Mouse (Mus musculus) CD4-positive, CD25-positive, alpha-beta regulatory T cell, adult 2 months (primary cell): ENCODE measurements around the gene E330021D16Rik.
"Not testable (repeated sequence)": the region's sequence is repeated elsewhere in the genome, so short reads cannot be mapped to it uniquely, and the experiment has no call there.

Source experiments
- DNase-seq: peaks from one replicate; pipeline ENCODE4 v3.0.0-alpha.2; 2012; ENCODE audit warnings: low read depth, low spot score

Gene E330021D16Rik

DNA sequence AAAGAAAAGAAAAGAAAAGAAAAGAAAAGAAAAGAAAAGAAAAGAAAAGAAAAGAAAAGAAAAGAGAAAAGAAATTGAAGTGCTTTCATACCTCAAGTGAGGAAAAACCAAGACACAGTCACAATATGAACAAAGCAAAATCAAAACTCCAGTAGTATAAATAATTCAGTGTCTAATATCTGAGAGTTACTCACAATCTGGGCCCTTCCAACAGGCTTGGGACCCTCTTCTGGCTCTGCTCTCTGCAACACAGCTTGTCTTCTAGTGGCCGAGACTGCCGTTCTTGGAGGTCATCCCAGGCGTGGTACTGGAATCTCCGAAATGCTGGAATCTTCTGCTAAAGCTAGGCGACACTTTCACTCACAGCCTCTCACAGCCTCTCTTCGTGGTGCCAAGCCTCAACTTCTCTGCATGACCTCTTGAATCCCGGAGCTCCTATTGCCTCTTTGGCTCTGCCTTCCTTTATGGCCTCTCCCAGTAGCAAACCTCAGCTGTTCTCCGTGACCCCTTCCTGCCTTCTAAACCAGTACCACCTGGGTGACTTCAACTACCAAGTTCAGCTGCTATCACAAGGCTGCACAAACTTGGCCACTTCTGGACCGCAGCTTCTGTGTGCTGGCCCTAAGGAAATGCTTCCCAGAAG is at the start of gene E330021D16Rik:
Gene E330021D16Rik, minus strand, starts transcription at position 437 of the 643 bp plus-strand sequence.
- peak; percentile 51 for DNase-seq

DNA sequence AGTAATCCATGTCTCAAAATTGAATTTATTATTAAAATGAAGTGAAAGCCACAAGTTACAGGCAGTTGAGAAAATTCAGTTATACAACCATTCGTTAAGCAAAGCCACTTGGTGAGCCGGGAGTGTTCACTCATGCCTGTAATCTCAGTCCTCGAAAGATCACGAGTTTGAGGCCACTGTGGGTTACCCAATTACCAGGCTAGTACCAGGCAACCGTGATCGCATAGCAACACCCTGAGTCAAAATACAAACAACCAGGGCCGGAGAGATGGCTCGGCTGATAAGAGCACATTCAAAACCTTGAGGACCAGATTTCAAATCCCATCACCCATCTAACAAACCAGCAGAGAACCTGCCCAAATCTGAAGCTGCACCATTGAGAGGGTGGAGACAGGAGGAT is 49.7 kb upstream of the E330021D16Rik start:
- DNase-seq, result peak; percentile 47

DNA sequence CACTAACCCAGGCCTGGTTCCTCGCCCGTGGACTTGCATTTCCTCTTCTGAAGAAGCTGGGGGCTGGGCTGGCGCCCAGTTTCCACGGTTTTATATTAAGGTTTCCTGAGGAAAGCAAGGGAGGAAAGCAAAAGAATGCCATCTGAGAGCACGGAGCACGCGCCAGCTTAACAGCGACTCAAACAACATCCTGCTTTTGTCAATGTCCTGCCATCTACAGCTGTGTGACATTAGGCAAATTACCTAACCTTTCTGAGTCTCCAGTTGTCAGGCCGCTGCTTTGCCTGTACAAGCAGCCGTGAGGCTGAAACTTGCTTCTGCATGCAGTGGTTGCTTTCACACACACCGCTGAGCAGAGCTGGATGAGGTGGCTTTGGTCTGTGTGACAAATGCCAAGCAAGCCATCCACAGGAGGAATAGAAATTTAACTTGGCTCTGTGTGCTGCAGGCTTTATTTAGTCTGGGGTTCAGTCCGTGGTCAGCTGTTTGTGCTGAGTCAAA is 48.8 kb upstream of the E330021D16Rik start:
- DNase-seq, result peak; percentile 65

DNA sequence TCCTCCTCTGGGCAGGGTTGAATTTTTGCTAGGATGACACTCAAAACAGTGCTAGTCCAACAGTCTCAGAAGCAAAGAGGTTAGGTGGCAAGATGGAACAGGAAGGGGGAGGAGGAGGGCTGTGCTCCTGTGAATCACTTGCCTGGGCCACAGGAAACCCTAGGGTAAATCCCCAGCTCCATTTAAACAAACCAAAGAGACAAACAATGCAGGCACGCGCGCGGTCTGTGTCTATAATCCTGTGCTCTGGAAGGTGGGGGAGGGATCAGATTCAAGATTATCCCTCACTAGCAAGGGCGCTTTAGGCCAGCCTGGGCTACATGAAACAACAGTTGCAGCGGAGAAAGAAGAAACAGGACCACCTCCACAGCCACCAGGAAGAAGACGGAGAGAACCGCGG is 48.1 kb upstream of the E330021D16Rik start:
- peak; percentile 83 for DNase-seq

DNA sequence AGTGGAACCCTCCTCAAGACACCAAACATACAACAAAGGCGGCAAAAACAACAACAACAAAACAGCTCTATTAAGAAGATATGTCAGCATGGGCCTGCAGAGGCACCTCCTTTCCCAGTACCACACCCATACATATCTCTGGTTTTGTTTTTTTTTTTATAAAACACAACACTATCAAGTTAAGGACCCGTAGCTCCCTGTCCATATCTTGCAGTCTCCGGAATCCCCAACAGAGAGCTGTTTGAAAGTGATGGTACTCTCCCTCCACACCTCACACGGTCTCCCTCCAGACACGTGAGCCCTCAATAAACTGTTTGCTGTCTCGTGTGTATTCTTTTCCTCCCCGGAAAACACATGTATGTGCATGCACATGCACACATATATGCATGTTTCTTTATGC is 43.8 kb upstream of the E330021D16Rik start:
- DNase-seq, result no peak

DNA sequence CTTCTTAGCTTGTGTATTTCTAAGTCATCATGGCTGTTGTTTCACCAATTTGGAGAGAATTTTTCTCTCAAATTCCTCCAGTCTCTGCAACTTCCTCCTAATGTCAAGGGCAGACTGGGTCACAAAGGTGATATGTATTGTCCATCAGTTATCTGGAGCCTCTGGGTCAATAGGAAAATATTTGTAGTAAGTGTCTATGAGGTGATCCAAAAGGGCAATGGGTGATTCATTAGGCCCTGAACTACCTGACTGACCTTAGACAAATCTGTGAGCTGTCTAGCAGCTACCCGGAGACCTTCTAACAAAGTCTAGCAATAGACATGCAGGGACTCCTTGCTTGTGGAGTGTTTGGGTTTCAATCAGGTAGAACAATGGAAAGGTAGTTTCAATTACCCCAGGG is 40.9 kb upstream of the E330021D16Rik start:
- DNase-seq, result no peak

DNA sequence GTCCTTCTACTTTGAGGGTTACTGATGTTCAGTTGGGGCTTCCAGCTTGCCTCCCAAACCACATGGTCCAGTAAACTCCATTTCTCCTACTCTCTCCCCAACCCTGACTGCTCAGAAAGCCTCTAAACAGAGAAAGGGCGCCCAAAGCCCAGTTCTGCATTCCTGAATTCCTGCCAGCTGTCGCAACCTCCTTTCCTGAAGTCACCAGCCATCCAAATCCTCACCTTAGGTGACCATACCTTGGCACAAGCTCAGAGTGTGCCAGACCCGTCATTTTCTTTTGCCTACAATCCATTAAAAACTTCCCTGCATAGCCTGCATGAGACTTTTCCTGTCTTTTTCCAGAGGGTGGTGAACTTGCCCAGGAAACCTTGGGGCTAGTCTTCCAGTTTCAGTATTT is 40.3 kb upstream of the E330021D16Rik start:
- DNase-seq, result no peak

DNA sequence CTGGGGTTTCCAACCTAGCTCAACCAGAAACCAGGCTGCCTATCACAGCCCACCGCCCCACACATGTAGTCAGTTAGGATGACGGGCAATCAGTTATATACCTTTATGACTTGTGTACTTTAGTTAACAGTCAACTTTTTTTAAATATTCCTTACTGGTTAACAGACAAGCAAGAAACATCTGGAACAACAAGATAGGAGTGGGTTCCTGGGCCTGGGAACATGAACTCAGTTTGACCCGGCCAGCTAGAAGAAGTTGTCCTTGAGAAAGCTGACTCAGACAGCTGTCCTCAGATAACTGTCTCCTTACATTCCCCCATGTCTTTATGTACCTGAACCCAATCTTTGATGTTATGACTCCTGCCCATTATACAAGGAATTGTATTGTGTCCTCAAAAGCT is 37.3 kb upstream of the E330021D16Rik start:
- no peak for DNase-seq

DNA sequence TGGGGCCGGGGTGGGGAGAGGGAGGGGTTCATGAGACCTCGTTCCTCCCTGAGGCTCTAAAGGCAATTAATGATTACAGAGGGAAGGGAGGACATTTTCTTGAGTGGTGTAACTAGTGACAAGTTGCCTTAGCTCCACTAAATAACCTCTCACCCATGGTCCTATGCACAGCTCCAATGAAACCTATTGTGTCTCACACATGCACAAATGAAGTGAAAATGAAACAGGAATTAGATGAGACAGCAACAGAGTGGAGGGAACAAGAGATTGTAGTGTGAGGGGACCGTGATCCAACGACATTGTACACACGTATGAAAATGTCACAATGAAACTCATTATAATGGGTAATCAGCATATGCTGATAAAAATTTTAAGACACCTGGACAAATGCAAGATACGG is 35.5 kb upstream of the E330021D16Rik start:
- no peak for DNase-seq

DNA sequence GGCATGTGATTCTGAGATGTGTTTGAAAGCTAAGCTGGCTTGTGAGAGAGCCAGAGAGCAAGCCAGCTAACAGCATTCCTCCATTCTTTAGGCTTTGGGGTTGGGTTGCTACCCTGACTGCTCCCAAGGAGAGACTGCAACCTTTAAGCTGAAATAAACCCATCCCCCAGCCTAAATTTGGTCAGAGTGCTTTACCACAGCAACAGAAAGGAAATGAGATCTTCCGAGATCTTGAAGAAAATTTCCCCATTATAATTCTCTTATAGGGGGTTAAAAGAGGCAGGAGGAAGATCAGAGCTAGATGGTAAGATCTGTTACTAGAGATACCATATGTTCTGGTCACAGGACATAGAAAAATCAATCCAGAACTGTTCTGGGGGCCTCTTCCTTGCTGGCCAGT is 34.6 kb upstream of the E330021D16Rik start:
- DNase-seq, result peak; percentile 68

DNA sequence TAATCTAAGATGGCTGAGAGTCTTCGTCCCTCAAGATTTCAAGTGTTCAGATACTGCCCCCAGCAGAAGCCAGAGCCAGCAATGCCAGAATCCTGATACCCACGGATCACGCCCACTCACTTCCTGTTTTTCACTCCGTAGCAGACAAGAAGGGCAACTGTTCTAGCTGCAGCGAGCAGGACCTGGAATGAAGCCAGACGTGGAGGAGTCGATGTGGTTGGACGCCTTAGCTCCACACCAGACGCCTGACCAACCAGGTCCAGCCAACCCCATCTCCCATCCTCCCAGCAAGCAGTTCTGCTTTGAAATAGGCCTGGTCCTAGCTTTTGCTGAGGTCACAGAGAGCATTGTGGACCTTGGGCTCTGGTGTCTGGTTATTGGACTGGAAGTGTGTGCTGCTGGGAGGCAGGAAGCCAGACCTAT is 33.9 kb upstream of the E330021D16Rik start:
- peak; percentile 83 for DNase-seq

DNA sequence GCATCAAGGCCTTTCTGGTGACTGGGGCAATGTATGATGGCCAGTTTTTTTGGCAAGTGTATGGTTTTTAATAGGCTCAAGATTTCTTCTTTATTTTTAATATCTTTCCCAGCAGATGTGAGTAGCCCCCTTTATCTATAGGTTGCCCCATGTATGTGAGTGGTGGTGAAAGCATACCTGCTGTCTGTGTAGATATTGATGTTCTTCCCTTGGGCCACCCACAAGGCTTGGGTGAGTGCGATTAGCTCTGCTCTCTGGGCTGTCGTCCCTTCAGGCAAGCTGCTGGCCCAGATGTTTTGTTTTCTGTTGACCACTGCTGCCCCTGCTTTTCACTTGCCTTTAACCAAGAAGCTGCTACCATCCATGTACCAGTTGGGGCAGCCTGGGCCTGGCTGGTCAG is 23.8 kb upstream of the E330021D16Rik start:
- not testable (repeated sequence) for DNase-seq

DNA sequence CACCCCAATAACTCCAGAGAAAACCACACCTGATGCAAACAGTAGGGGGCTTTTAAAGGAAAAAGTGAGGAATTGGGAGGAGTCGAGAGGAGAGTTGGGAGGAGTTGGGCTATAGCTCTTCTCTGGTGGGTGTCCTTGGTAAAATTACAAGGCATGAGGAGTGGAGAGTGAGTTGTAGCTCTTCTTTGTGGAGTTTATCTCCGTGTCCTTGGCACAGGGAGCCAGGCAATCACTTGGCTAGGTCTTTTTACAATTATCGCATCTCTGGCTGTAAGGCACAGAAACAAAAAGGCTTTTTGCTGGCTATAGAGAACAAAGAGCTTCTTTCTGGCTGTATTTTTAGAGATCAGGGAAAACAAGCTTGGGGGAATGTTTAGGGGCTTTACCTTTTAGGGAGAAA is 20.8 kb upstream of the E330021D16Rik start:
- not testable (repeated sequence) for DNase-seq

DNA sequence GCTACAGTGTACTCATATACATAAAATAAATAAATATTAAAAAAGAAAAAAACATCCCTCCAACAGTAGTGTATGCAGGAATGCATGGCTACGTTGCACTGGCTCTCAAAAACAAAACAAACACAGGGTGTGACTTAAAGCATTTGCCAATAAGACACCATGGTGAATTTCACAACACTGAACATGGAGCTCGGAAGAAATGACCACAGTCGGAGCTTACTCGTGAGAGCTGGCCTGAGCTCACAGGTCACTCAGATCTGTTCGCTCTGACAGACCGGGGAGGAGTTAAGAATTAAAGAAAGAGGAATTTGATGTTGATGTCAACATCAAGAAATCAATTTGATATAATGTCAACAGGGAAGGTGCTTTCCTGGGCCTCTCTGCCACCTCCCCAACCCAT is 18.2 kb upstream of the E330021D16Rik start:
- no peak for DNase-seq

DNA sequence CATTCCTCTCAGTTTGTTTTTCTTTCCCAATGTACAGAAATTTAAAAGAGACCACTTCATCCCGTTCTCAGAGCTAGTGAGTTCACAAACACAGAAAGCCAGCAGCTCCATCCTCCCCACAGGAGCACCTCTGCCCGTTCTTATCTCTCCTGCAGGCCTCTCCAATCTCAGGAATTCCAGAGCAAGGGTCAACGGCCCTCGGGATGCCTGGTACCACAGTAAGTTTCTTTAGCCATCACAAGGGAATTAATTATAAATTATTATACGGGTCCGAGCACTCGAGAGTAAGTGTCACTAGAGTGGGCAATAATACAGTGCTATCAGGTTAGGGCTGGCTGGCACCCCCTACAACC is 16.5 kb upstream of the E330021D16Rik start:
- no peak for DNase-seq

DNA sequence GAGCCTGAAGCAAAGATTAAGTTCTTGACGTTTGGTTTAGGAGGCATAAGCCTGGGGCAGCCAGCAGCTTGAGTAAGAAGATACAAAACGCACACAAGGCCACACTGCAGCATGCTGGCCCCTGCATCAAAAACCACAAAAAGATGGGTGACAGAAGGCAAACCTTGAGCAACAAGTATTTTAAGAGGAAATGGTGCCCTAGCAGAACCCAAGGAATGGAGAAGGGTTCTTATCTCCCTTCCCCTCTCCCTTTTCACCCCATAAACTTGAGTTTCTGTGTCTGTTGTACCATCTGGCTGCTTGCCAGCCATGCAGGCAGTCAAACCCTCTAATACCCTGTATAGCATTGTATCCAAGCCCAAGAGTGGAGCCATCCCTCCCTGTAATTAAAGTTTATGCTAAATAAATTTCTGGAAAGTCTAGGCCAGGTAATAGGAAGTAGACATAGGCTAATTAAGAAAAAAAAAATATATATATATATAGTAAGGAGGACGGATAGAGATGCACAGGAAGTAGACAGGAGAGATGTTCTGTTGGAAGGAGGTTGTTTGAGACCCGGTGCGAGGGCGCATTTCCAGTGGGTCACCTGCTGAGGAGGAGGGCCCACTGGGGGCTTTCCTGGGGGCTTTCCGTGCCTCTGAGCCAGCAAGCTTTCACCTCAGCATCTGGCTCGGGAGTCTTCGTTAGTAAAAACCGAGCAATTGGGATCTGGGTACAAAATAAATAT is 16.0 kb upstream of the E330021D16Rik start:
- peak; percentile 54 for DNase-seq

DNA sequence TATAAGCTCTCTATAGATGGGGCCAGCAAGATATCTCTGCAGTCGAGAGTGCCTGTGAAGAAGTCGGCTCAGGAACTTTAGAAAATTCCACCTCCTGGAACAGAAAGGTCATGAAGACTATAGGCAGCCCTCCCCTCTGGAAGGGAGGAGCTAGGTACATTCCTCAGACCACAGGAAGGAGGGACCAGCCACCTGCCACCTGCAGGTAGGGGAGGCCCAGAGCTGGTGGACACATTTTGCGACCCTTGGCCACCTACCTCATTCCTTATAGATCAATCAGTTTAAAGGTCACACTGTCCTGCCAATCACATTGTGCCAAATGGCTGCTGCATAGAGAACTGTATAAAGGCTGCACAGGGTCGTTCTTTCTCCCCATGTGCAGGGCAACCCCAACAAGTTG is 14.1 kb upstream of the E330021D16Rik start:
- DNase-seq, result no peak

DNA sequence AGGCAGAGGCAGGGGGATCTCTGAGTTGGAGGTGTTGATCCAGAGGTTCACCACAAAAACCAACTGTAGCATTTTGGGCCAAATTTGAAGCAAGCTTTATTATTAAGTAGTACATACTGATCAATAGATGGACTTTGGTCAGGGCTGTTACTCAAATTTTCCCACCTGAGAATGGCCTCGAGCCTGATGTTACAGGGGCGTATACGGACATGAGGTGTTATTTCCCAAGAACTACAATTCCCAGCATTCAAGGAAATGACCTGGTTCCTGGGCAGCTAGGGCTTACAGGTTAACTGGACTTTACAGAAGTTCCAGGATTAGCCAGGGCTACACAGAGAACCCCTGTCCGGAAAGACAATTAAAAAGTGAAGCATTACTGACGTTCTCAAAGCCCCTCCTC is 13.0 kb upstream of the E330021D16Rik start:
- no peak for DNase-seq

DNA sequence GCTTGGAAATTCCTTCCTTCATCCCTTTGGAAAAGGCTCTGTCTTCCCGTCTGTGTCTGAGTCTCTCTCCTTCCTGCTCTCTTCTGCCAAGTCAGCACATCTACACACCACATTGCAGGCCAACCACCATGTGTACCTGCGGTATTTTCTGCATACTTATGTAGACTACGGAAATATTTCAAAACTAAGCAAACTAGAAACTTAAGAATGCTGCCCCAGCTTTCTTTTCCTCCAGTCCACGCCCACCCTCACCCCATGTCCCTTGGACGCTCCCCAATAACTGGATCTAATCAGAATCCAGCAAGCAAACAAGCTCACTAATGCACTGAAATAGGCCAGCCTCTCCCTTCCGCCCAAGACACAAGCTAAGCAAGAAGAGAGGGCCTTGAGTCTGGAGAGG is 11.9 kb upstream of the E330021D16Rik start:
- DNase-seq, result no peak

DNA sequence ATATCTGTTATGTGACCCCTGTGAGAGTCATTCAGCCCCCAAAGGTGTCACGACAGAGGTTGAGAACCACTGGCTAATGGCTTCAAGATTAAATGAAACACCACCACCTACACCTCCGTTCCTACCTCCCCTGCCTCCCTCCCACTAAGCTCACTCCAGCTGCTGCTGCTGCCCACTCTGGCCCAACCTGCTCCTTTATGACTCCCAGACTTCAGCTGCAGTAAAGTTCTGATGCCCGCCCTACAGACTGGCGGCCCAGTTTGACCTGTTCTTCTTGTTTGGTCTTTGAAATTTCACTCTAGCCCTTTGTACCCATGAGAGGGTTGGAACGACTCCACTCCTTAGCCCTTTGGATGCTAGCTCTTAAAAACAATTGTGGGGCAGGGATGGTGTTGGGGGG is 10.6 kb upstream of the E330021D16Rik start:
- no peak for DNase-seq

DNA sequence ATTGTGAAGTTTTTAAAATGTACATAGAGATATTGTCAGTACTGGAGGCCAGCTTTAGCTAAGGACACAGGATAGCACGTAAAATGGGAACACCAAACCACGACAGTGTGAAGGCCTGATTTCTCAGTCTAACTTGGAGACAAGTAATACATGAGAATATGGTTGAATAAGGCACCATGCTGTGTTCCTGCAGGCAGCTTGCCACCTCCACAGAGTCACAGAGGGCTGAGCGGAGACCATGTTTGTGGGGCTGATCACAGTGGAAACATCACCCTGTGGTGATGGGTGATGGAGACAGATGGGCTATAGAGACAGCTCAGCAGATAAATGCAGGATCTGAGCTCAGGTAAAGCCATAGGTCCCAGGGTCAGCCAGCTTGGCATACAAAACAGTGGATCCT is 8.8 kb upstream of the E330021D16Rik start:
- DNase-seq, result no peak

DNA sequence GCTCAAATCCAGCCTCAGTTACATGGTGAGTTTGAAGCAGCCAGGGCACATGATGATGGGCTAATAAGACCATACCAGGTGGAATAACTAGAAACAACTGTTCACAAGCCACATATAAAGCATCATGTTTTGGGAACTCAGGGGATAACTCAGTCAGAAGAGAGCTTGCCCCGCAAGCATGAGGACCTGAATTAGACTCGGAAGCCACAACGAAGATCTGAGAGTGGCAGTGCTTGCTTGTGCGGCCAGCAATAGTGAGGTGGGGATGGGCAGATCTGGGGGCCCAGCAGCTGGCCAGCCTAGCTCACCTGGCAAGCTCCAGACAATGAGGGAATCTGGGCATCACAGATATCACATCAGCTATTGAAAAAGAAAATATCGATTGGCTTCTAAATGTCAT is 7.8 kb upstream of the E330021D16Rik start:
- DNase-seq, result no peak
